Mouse (Mus musculus) common myeloid progenitor, adult 5-6 weeks (primary cell): ENCODE data around the gene Cd2bp2. TPM values are rescaled to one million over a fixed set of nuclear protein-coding genes. Genes with fewer than 3 reads are reported as not detected.

Experiments used
- ATAC-seq: replicated peaks from 2 replicates; pipeline ENCODE4 v1.8.0; 2016; ENCODE audit warnings: low read depth, mild to moderate bottlenecking, moderate TSS enrichment, inconsistent platforms; ENCODE audit not compliant: poor library complexity, severe bottlenecking
- total RNA-seq: library from RNA; stranded (forward); fragments of 200-1000, 187-1606 nt; gene quantifications from 2 replicates; pipeline ENCODE4 v1.2.3, GENCODE M21; 2017

Cd2bp2 gene
- total RNA-seq, 1 experiment from 2014 or later, result 54.9 TPM

GRCm38 (mm10) chr7:127218670-127219069 is 22.8 kb upstream of the Cd2bp2 start:
- peak; percentile 35 for ATAC-seq

DNA sequence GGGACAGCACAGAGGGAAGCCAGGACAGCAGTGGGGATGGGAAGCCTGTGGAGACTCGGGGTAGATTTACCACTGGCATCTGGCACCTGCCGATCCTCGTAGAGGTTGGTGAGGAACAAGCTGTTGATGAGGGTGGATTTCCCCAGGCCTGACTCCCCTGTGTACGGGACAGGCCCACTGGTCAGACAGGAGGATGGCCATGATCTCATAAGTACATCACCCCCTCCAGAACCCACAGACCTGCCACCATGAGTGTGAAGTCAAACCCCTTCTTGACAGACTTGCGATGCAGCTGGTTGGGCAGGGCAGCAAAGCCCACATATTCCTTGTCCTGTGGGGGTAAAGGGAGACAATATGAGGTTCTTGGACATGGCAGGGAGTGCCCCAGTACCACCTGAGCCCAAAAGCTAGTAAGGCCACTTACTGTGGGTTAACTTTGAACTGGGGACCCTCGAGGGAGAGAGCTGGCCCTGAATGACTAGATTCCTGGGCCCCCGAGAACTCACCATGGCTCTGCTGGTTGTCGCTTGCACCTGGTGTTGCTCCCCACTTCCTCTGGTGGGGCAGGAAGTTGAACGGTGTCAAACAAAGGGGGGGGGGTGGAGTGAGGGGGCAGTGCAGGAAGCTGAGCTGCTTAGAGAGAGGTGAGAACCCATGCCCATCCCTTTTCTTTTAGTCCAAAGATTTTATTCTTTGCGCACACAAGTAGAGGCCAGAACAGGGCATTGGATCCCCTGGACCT is 22.2 kb upstream of the Cd2bp2 start:
- ATAC-seq, result peak; percentile 23; the same call in 1 of the 2 replicates

- ATAC-seq, result no peak
Measured at GRCm38 (mm10) chr7:127217475-127217874, 21.6 kb upstream of the Cd2bp2 start.

- ATAC-seq, result no peak
Measured at GRCm38 (mm10) chr7:127216307-127216706, 20.5 kb upstream of the Cd2bp2 start.

- peak; percentile 65 for ATAC-seq
Measured at GRCm38 (mm10) chr7:127214981-127215871, 19.4 kb upstream of the Cd2bp2 start.

DNA sequence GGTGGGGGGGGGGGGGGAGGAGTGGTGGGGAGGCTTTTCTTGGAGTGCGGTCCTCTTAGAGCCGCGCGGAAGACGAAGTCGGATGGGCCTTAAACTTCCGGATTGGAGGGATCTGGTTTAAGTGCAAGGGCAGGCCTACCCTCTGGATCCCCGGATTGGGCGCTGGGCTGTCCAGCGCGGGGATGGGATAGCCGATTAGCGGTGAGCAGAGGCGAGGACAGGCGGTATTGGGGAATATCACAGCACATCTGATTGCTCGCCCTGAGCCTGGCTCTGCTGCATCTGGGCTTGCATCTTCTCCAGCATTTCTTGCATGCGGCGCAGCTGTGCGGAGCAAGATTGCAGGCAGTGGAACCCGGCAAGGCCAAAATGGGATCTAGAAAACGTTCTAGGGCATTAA is 18.7 kb upstream of the Cd2bp2 start:
- ATAC-seq, result no peak

- ATAC-seq, result no peak
Measured at GRCm38 (mm10) chr7:127213930-127214329, 18.1 kb upstream of the Cd2bp2 start.

GRCm38 (mm10) chr7:127213485-127213884 is 17.6 kb upstream of the Cd2bp2 start:
- no peak for ATAC-seq

- no peak for ATAC-seq
Measured at GRCm38 (mm10) chr7:127212432-127213250, 16.8 kb upstream of the Cd2bp2 start.

DNA sequence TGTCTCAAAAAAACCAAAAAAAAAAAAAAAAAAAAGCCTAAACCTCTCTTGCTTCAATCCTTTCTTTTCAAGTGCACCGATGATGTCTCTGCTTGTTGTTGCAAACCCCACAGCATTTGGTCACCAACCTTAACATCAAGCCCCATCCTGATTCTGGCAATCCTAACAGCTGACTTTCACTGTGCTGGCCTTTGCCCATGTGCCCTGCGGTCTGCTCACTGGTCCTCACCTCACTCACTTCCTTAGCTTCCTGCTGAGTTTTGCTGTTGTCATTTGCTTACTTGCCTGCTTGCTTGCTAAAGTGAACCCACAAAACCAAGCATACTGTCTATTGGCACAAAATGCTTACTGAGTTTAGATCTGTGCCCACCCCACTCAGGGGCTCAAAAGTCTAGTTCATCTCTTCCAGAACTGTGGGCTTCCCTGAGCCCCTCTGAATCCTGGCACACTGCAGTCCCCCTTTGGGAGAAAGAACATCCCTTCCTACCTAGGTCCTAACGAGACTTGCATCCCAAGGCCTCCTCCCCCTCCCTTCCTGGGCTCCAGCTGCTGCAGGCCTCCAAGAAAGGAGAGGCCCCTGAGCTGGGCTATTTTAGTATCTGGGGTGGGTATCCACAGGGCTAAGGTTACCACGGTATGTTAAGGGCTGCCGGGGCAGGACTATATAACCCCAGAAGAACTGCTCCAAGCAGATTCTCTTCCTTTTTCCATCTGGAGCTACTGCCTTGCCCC is 15.3 kb upstream of the Cd2bp2 start:
- ATAC-seq, result no peak

DNA sequence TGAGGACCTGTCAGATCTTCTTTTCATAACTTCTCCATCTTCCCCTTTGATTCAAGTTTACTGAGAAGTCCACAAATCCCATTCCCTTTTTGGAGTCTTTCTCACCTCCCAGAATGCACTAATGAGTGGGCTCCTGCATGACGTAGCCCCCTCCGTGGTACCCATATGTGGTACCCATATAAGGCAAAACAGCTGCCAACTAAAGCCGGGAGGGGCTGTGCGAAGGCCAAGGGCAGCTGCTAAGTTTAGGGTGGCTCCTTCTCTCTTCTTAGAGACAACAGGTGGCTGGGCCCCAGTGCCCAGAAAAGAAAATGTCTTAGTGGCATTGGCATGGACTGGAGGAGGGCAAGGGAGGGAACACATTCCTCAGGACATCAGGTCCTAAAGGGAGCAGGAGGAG is 14.4 kb upstream of the Cd2bp2 start:
- no peak for ATAC-seq

DNA sequence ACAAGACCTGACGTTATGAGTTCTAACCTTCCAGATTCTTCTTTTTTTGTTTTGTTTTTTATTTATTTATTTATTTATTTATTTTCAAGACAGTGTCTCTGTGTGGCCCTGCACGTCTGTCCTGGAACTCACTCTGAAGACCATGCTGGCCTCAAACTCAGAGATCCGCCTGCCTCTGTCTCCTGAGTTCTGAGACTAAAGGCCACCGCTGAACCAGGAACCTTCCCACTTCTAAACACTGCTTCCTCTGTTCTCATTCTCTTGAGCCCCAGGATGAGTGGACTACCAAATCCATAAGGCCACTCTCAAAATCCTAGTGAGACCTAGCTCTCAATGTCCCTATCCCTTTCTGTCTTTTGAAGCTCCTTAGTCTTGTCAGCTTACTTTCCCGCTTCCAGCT is 14.0 kb upstream of the Cd2bp2 start:
- no peak for ATAC-seq

GRCm38 (mm10) chr7:127208553-127209438 is 12.9 kb upstream of the Cd2bp2 start, which contains the start of gene Mylpf:
Mylpf (plus strand) TSS chr7:127208890.
- ATAC-seq, result peak; percentile 84

DNA sequence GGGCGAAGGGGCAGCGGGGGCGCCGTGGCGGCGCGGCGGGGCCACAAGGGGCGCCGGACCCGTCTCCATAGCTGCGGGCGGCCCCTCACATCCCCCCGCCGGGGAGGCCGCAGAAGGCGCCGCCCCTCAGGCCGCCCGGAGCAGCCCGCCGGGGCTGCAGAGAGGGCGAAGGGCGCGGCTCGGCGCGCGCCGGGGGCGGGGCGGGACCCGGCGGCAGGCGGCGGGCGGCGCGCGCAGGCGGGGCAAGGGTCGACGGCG is 12.4 kb upstream of the Cd2bp2 start, which contains the start of gene Tbc1d10b:
Tbc1d10b (minus strand) TSS at position 174 of the 258 bp plus-strand sequence.
- ATAC-seq, result no peak; the same call in 1 of the 2 replicates

DNA sequence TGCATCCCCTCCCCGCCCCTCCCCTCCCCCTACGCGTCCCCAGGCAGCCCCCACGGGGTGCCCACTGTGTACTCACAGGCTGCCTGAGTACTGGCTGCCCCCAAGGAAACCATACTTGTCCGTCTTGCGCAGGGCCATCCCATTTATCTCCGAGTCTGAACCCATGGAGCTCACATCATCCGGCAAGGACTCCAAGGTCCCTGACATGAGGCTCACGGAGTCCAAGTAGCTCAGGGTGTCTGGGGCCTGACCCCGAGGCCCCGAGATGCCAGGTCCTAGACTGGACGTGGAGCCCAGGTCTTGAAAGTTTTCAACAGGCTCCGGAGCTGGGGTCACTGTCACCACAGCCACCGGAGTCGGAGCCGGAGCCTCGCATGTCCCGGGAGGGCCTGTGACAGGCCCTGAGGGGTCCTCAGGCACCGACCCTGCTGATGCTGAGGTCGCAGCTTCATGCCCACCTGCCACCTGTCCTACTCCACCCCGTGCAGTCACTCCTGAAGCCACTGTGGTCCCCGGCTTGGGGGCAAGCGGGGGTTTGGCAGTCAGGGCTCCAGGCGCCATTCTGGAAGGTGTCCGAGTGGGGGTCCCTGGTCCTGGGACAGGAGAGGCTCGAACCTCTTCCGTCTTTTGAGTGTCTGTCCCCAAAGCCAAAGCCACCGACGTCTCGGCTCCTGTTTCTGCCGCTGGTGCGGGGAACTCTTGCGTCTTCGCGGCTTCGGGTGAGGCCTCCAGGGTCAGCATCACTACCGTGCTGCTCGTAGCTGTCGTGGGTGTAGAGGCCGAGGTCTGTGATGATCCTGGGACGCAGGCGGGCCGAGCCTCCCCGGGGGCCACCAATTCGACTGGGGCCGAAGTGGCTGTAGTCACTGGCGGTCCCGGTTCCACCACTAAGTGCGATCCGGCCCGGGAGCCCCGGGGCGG is 11.8 kb upstream of the Cd2bp2 start:
- no peak for ATAC-seq

DNA sequence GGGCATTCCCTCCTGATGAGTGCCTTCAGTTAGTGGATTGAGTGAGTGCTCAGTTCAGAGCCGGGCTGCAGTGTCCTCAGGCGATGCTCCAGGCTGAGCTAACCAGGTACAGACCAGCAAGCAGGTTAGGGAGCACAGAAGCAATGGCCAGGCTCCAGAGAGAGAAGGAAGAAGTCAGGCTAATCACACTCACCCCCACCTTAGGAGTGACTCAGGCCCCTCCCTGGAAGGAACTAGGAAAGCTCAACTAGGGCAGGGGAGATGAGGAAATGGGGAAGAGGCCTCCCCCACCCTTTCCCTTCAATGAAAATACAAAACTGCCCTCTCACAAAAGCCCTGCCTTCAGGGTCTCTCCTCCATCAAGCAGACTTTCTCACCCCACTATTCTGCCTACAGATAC is 10.8 kb upstream of the Cd2bp2 start:
- ATAC-seq, result no peak

DNA sequence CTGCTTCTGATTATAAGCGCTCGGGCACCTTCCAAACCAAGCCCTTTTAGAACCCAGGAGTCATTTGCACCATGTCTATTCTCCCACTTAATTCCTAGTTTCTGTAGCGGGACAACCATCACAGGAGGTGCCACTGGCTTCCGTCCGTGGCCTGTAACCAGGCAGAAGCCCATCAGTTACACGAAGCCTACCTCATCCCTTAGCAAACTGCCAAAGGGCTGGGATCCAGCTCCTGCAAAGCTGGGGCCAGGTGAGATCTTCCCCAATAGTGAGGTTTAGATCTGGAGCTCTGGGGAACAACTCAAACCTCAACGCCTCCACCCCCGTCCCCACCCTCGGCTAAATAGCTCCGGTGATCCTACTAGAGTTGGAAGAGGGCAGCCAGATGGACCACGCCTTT is 634 bp upstream of the Cd2bp2 start:
- no peak for ATAC-seq

GRCm38 (mm10) chr7:127194633-127195029 is 1.2 kb downstream of the Cd2bp2 start:
- ATAC-seq, result no peak
